Mouse (Mus musculus): Measurements from ENCODE around the gene Atp5g2.

DNA sequence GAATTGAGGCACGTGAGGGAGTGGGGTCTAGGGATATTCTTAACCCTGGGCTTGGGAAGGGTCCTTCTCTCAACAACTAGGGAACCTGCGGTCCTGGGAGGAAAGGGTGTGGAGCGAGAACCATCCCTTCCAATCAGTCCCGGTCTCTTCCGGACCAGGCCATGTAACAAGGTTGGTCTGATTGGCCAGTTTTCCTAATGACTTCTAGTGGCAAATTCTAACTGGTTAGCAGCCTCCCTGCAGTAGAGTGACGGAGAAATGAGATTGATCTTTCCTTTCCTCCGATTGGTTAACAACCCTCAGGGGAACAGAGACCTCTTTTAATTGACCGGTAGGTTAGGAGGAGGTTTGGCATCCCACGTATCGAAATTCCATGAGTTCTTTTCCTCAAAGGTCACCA, 1.4 kb upstream of the Atp5g2 start:
- TF ChIP-seq CTCF (IDR thresholded peaks at IDR 0.05; ENCODE audit: borderline replicate concordance, insufficient read depth, low read length) (no peak), POLR2A (IDR thresholded peaks at IDR 0.05; ENCODE audit: low read depth, low read length) (peak; percentile 78)
